Mouse (Mus musculus): ENCODE results near the gene Gtpbp3.
A peak's percentile ranks its signal among the peaks of the same experiment; 100 is the strongest.

Gene Gtpbp3

DNA sequence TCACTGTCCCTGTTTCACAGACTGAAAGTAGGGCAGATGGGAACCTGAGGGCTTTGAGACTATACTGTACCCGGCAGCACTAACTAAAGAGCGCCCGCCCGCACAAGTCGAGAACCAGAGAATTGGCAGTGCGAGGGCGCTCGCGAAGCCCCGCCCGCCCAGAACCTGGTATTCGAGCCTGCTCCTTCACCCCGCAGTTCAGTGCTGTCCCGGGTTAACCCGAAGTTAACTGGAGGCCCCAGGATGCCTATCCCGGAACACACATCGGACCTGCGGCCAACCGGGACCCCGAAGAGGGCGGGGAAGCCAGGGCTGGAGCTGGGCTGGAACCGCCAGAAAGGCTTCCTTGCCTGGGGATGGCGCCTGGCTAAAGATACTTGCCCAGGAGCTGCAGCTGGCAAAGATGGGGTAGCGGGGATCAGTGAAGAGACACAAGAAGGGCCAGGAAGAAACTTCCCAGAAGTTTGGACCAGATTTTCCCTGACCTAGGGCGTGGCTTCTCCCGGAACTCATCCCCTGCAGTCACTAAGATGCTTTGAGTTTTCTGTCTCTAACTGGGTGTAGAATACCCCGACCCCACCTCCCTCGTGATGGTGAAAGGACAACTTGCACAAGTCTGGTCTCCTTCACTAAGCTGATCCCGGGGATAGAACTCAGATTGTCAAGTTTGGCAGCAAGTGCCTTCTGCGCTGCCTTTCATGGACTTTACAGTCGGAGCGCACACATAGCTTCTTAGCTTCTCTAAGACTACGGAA, at the start of gene Gtpbp3:
Gene Gtpbp3, plus strand, starts transcription at position 413 of the 755 bp plus-strand sequence.
- DNase-seq (ENCODE audit: low spot score in 2 of 2), result peak; percentile 80 to 85

DNA sequence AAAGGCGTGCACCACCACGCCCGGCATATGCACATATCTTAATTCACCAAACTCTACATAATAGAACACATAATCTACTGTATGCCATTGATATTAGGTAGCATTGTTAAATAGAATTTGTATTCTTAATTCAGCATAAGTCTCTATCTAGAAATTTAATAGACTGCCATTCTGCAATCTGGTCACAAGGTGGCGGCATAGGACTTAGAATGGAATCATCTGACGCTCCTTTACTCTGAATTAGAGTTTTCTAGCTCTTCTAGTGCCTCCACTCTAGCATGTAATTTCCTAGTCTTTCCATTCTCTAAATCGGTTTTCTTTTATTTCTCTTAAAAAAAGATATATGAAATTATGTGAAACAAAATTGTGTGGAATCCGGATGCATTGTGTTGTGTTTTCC, 46.5 kb upstream of the Gtpbp3 start:
- DNase-seq (ENCODE audit: low spot score in 2 of 2), result peak; percentile 35 to 56

DNA sequence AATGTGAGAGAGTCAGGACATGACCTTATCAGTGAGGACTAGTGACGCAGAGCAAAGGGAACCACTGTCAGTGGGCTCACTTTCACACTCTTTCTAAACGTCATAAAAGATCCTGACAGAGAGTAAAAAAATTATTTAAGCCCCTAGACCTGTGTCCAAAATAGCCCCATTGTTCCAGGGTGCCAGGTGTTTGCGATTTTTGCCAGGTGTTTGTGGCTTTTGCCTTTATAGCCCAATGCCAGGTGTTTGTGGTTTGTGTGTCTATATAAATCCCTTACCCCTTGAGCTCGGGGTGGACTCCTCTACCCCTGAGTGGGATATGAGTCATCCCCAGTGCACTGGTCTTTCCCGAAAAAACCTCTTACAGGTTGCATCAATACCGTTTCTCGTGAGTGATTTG, 42.8 kb upstream of the Gtpbp3 start:
- no peak for DNase-seq (ENCODE audit: low spot score in 2 of 2)

DNA sequence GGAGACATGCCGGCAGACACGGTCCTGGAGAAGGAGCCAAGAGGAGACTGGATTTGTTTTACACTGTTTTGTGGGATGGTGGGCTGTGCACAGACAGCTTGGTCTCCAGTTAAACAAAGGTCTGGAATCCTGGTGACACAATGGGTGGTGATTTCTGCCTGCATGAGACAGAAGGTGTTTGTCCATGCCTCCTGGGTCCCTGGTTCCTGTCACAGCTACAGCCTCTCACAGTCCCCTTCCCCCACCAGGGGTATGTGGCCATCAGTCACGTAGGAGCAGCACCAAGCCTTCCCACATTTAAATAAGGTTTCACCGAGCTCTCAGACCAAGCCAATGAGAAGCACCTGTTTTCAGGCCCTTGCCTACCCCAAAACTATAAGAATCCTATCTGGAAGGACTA, 36.6 kb upstream of the Gtpbp3 start:
- DNase-seq (ENCODE audit: low spot score in 2 of 2), result no peak

DNA sequence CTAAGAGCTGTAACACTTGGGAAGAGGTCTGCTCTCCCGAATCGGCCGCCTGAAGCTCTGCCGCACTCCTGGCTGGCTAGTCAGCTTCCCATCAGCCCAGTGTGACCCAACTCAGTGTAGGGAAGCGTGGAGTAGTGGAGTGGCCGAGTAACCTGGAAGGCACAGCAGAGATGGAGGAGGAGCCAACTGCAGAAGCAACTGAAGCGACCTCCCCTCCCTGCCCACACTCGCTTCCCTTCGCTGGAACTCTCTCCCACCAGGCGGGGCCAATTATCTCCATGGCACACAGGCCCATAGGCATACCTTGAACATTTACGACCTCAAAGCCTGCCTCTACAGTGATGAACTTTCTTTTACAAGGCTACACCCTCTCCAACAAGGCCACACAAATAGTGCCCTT, 36.1 kb upstream of the Gtpbp3 start:
- no peak for DNase-seq (ENCODE audit: low spot score in 2 of 2)

DNA sequence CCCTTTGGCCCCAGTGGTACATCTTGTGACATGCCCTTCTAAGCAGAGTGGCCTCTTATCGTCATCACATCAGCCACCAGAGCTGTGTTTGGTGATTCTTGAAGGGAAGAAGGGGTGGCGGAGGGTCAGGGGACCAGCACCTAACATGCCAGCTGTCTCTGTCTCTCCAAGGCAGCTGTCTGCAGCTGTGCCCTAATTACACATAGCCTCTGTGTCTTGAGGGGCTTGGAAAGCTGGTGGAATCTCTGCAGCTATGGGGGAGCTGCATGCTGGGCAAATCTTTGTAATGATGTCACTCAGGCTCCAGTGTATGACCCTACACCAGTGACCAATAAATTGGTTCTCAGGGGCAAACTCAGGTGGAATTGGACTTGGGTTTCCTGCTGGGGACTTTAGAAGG, 35.2 kb upstream of the Gtpbp3 start:
- DNase-seq (ENCODE audit: low spot score in 2 of 2), result no peak

DNA sequence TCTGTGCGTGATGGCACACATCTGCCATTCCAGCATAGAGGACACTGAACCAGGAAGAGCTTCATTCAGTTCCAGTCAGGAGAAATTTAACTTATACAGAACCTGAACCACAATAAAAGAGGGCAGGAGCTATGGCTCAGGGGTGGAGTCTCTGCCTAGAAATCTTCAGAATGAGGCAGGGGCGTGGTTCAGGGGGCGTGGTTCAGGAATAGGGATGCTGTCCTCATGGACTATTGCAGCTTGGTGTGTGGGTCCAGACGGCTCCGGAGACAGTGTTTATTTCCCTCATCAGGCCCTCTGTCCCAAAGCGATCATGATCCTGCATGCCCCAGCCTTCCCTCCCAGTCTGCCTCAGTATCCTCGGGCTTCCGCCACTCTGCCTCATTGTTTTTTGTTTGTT, 33.2 kb upstream of the Gtpbp3 start:
- no peak for DNase-seq (ENCODE audit: low spot score in 2 of 2)

DNA sequence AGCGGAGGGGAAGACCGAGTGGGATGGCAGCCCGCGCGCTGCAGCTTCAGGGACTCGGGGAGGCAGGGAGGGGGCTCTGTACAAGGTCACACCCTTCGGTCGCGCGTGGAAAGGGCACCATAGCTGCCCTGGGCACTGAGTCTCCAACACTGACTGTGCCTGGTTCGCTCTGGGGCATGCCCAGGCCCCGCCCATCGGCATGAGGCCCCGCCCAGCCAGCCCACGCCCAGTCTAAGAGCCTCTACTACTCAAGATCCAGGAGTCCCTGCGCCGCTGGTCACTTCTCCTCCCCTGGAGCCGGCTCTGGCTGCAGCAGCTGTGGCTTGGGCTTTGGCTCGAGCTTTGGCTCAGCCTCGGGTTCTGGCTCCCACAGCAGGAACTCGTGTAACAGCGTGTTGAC, 31.0 kb upstream of the Gtpbp3 start:
- no peak for DNase-seq (ENCODE audit: low spot score in 2 of 2)

DNA sequence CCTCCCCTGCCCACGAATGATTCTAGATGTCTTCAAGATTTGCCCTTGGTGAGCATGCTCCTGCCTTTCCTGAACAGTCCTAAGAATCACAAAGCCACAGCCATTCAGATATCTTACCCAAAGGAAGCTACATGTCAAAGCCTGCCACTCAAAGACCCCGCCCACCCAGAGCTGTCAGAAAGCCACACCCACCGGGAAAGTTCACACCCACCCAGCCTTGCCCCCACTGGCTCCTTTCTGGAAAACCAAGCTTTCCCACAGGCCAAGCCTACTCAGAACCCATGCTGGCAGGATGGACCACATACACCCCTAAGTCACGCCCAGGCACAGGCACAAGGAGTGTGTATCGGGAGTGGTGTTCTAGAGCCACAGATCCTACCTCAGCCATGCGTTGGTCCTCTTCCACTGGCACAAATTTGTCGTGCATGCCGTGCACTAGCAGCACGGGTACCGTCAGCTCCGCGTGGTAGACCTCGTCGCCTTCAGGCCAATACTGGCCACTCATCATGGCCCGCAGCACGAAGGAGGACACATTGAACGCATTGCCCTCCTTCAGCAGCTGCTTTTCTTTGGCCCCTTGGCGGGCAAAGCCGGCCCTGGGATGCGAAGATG, 30.1 kb upstream of the Gtpbp3 start:
- no peak for DNase-seq (ENCODE audit: low spot score in 2 of 2)

DNA sequence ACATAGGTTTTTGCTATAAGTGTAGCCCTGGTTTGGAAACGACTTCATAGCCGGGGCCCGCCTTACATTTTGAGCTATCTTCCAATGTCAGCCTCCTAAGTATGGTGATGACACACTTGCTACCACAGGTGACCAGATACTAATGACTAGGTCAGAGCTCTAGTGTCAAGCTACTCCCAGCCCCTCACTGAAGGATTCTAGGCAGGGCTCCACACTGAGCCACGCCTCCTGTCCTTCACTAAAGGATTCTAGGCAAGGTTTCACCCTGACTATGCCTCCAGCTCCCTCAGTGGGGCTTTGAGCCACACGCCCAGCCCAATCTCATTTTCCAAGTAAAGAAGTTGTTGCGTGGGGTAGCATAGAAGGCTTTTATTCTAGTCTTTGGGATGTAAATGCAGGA, 27.2 kb upstream of the Gtpbp3 start:
- no peak for DNase-seq (ENCODE audit: low spot score in 2 of 2)

DNA sequence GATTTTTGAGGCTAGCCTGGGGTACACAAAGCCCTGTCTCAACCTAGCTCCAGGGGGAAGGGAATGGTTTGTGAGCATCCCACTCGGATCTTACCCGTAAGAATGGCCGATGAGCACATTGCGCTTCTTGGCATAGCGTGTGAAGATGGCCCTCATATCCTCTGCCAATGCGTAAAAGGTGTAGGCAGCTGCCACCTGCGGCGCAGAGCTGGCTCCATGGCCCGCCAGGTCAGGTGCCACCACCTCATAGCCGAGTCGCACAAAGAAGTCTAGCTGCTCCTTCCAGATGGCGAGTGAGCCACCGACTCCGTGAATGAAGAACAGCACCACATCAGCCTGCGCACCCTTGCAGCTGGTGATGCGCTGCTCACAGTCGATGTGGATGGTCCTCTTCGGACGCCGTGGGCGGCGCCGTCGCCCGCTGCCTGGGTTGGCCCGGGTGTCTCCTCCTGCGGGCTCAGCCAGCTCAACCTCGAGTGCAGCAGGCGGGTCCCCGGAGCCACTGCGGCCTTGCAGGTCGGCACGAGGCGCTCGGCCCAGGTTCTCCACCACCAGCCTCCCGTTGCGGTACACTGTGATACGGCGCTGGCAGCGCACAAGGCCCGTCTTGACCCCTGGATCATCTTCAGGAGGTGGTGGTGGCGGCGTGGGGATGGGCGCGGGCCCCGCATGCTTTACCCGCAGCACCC, 26.6 kb upstream of the Gtpbp3 start:
- no peak for DNase-seq (ENCODE audit: low spot score in 2 of 2)

DNA sequence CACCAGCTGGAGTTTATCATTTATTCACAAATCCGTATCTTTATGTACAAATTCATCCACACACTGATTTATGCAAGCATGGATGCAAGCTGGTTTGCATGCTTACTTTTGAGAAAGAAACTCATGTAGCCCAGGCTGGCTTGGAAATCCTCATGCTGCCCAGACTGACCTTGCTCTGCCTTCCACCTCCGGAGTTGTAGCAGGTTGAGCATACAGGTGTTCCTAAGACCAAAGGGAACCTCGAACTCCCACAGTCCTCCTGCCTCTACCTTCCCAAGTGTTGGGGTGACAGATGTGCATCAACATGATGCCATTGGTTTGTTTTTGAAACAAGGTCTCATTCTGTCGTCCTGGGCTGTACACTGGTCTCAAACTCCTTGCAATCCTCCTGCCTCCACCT, 25.7 kb upstream of the Gtpbp3 start:
- no peak for DNase-seq (ENCODE audit: low spot score in 2 of 2)

DNA sequence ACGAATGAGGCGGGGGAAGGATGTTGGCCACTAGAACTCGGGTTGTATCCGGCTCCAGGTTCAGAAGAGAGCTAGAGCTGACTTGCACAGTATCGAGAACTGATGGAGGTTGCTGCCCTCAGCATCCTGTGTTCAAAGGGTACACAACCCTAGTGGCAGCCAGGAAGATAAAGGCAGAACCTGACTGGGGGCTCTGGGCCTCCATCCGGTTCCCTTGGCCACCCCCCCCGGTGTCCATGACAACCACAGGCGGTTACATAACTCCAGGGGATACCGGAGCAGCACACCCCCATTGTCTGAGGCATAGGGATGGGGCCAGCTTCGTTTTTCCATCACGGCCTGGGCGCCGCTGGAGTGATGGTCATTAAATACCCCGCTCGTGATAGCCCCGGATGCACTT, 25.1 kb upstream of the Gtpbp3 start:
- DNase-seq (ENCODE audit: low spot score in 2 of 2), result peak; percentile 69 to 73

DNA sequence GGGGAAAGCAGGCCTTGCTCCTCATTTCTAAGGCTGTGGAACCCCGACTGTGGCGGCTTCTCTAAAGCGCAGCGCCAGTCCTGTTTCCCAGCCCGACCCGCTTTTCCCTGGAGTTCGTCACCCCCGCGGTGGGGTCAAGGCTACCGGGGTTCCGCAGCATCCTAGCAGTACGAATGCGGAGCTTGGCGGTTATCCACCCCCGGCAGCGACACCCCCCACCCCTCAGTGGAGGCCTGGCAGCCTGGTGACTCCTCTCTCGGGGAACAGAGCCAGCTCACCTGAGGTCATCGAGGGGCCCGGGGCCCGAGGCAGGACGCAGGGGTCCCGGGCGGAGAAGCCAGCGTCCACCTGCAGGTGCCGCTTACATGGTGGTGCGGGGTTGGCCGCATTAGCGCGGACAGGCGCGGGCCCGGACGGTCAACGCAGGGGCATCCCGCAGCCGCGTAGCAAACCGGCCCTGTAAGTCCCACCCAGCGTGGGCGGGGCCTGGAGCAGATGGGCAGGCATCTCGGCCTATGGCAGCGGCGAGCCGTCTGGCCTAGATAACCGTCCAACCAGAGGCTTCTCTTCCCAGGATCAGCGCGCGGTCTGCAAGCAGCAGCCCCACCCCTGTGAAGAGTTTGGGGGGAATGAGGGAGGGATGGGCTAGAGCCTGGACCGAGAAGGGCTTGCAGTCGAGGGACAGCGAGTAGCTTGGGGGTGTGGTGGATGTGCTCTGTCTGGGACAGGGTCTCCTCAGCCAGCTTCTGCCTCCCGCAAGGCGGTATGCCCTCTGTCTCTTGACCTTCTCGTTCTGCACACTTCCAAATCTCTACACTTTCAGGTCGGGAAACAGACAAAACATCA, 24.5 kb upstream of the Gtpbp3 start, which contains the start of gene Abhd8:
Gene Abhd8, minus strand, starts transcription at position 468 of the 846 bp plus-strand sequence.
- peak; percentile 93 to 95 for DNase-seq (ENCODE audit: low spot score in 2 of 2)

DNA sequence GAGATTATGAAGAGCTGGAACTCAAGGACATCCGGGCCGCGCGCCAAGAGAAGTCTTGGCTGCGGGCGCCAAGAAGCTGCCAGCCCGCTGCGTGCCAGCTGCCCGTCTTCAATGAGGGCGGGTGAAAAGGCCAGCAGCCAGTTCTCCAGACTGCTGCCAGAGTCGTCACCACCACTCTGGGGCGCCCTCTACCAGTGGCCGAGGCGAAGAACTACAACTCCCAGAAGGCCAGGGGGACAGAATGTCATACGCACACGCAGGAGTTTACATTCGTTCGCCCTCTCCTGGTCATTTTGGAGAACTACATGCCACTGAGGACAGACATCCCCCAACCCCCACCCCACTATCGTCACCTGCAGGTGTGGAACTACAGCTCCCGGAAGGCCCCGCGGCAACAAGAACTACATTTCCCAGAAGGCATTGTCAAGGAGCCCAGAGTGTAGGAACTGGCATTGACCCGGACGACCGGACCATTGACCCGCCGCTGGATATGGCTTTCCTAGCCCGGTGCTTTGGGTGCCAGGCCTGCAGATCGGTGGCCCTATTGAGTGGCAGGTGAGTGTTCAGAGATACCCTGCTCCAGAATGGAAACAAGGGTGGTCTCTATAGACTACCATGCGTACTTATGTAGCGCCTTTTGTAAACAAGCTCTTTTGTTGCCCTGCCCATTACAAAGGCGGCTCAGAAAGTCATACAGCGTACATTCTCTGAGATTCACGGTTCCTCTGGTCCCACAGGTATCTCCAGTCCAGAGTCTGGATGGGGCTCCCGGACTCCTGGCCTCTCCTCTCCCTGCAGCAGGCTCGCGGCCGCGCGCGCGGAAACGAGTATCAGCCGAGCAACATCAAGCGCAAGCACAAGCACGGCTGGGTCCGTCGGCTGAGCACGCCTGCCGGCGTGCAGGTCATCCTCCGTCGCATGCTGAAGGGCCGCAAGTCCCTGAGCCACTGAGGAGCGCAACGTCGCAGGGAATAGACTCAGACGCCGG, 23.1 kb upstream of the Gtpbp3 start, which contains the start of gene Mrpl34:
Gene Mrpl34, plus strand, starts transcription at position 447 of the 988 bp plus-strand sequence.
- DNase-seq (ENCODE audit: low spot score in 2 of 2), result peak; percentile 98 to 99

DNA sequence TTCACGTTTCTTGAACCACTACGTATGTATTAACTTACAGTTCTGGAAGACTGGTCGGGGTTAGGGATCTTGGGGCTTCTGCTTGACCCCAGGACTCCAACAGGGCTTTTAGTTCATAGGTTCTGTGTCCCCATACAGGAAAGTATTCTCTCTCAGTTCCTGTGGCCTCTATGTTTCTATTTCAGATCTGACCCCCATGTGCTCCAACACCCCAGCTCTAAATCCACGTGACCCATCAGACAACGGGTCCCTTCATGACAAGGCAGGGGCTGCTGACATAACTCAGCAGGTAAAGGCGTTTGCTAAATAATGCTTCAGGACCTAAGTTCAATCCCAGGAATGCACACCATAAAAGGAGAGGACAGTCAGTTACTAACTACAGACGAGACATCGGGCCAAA, 22.2 kb upstream of the Gtpbp3 start:
- DNase-seq (ENCODE audit: low spot score in 2 of 2), result no peak

DNA sequence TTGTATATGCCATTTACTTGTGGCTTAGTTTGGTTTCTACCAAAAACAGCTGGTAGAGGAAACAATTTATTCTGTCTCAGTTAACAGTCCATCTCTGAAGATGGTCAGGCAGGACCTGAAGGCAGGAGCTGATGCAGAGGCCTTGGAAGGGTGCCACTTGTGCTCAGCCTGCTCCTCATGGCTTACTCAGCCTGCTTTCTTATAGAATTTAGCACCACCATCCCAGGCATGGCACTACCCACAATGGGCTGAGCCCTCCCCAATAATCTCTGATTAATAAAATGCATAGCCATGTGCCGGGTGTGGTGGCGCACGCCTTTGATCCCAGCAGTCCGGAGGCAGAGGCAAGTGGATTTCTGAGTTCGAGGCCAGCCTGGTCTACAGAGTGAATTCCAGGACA, 21.7 kb upstream of the Gtpbp3 start:
- DNase-seq (ENCODE audit: low spot score in 2 of 2), result no peak

DNA sequence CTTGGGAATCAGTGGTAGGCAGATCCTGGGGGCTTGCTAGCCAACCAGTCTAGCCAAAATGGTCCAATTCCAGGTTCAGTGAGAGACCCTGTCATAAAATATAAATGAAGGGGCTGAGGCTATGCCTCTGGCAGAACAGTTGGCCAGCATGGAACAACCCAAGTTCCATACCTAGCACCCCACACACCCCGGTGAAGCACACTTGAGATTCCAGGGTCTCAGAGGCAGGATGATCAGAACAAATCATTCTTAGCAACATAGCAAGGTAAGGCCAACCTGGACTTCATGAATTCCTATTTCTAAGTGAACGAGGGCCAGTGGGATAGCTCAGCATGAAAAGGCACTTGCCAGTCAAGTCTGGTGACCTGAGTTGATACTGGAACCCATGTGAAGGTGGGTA, 20.7 kb upstream of the Gtpbp3 start:
- DNase-seq (ENCODE audit: low spot score in 2 of 2), result no peak

DNA sequence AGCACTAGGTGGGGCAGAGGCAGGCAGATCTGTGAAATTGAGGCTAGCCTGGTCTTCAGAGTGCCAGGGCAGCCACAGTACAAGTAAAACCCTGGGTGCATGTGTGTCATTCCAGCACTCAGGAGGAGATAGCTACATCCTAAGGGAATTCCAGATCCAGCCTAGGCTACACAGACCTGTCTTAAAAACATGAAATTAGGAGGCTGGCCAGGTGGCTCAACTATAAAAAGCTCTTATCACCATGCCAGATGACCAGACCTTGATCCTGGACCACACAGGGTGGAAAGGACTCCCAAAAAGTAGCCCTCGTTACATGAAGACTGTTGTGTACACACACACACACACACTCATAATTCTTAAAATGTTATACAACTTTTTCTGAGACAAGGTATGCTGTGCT, 19.9 kb upstream of the Gtpbp3 start:
- no peak for DNase-seq (ENCODE audit: low spot score in 2 of 2)

DNA sequence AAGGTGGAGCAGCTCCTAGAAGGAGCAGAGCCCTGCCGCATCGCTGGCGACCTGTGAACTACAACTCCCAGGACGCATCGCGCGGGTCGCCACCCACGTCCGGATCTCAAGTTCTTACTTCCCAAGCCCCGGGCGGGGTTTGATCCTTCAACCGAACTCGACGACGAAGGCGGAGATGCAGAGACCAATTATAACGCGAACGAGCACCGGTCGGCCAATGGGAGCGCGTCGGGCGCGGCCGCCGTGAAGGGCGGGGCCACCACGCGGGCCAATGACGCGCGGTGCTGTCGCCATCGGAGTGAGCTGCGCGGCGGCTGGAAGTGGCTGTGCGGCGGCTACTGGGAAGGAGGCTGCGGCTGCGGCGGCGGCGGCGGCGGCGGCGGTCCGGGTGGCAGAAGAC, 19.0 kb upstream of the Gtpbp3 start, which contains the start of gene Dda1:
Gene Dda1, plus strand, starts transcription at position 284 of the 400 bp plus-strand sequence.
- DNase-seq (ENCODE audit: low spot score in 2 of 2), result peak; percentile 98 to 99

DNA sequence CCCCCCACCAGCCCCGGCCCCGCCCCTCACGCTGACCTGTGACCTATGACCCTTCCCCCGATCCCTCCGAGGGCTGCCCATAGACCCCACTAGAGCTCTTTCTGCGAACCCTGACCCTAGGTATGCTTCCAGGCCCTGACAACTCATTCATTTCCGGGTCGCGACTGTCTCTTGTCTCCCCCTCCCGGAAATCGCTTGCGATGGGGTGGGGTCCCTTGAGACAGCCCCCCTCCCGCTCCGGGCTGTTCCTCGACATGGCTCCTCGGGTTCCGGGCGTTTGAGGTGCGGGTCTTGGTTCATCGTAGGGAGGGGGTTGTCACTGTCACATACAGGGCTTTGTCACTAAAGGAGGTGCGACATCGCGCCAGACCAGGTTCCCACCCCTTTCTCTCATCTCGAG, 18.5 kb upstream of the Gtpbp3 start:
- peak; percentile 50 to 64 for DNase-seq (ENCODE audit: low spot score in 2 of 2)
